Mouse (Mus musculus) hindbrain, embryonic 12.5 days (tissue): ENCODE measurements around the gene Map2k3. TPM values are rescaled to one million over a fixed set of nuclear protein-coding genes. Genes with fewer than 3 reads are reported as not detected.
A peak's percentile ranks its signal among the peaks of the same experiment; 100 is the strongest.
"Not testable (repeated sequence)": the region's sequence is repeated elsewhere in the genome, so short reads cannot be mapped to it uniquely, and the experiment has no call there.

ENCODE experiments used
- ATAC-seq: fragments of 200-750 bp; cut with Nextera tagmentation; 2 replicates; pipeline ENCODE4 v1.8.0; 2017; ENCODE audit warnings: moderate TSS enrichment; ENCODE audit not compliant: low FRiP score
- H3K27ac ChIP-seq: fragments of 300-500 bp; sonication (generic); 2 replicates; pipeline ENCODE4 v1.5.1; 2016; ENCODE audit warnings: mild to moderate bottlenecking
- H3K27me3 ChIP-seq: fragments of 300-500 bp; sonication (generic); 2 replicates; pipeline ENCODE4 v1.6.1; 2016; ENCODE audit warnings: mild to moderate bottlenecking
- H3K36me3 ChIP-seq: fragments of 300-500 bp; sonication (generic); 2 replicates; pipeline ENCODE4 v1.6.1; 2016; ENCODE audit warnings: mild to moderate bottlenecking
- H3K4me1 ChIP-seq: fragments of 300-500 bp; sonication (generic); 2 replicates; pipeline ENCODE4 v1.6.1; 2016
- H3K4me2 ChIP-seq: fragments of 300-500 bp; sonication (generic); replicated peaks from 2 replicates; pipeline ENCODE4 v1.6.1; 2016; ENCODE audit warnings: mild to moderate bottlenecking
- H3K4me3 ChIP-seq: fragments of 300-500 bp; sonication (generic); 2 replicates; pipeline ENCODE4 v1.5.1; 2016; ENCODE audit warnings: mild to moderate bottlenecking
- H3K9ac ChIP-seq: fragments of 300-500 bp; sonication (generic); 2 replicates; pipeline ENCODE4 v1.6.1; 2016; ENCODE audit warnings: mild to moderate bottlenecking, moderate library complexity
- H3K9me3 ChIP-seq: fragments of 300-500 bp; sonication (generic); replicated peaks from 2 replicates; pipeline ENCODE4 v1.6.1; 2016; ENCODE audit warnings: mild to moderate bottlenecking
- WGBS: fragments of 180-500 bp; shearing (Covaris S2); methylation state at CpG from one replicate; pipeline ENCODE4 v1.1.7; 2016; 5-methylcytosine and 5-hydroxymethylcytosine counted together
- polyA plus RNA-seq: library from polyadenylated mRNA; unstranded; fragments of >200 nt; fragmentation: Nextera tagmentation; extraction: Ambion mirVana; gene quantifications from 2 replicates; pipeline ENCODE4 v1.2.1, GENCODE M21; 2016

Gene Map2k3
- 49.9 and 51.0 TPM in 2 replicates for polyA plus RNA-seq

DNA sequence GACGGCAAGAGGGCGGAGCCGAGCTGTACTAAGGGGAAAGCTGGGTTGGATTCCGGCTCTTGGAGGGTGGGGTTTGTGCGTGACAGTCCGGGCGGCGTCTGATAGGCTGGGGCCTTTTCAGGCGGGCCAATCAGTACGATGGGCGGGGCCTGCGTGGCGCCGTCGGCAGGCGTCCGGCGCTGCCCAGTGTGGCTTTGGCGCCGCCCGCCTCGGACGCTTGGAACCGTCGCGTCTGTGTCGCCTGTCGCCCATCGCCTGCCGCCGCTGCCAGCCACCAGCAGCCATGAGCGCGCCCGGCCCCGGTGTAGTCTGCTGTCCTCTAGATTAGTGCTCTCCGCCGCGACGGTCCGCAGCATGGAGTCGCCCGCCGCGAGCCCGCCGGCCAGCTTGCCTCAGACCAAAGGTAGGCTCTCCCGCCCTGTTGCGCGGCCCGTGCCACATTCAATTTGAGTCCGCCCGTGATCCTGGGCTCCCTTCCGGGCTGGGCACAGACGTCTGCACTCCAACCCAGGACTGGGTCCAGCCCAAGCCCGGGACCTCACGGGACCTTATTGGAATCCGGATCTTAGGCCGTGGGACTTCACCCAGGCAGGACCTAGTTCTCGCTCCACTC, at the start of gene Map2k3:
Gene Map2k3, plus strand, starts transcription at position 165 of the 613 bp plus-strand sequence.
- Histone ChIP-seq H3K36me3 (no peaks in the 10 kb centered on the region), H3K27me3 (no peaks in the 10 kb centered on the region), H3K27ac (peak within 1 kb of the TSS; percentile 49; the same call in 1 of the 2 replicates), H3K4me2 (peak within 1 kb of the TSS; percentile 59), H3K9ac (peak within 1 kb of the TSS; percentile 81), H3K4me1 (peaks cover 36% of the 10 kb centered on the region), H3K4me3 (peak within 1 kb of the TSS; percentile 80), H3K9me3 (no peaks in the 10 kb centered on the region)
- peak; percentile 95 for ATAC-seq
- under 1% methylated on average over 59 of the region's 59 CpGs for WGBS

- H3K4me3 ChIP-seq: no peak overlapping the region
- H3K36me3 ChIP-seq: no peaks in the 10 kb centered on the region
- WGBS: 74% methylated on average over 3 of the region's 3 CpGs
- H3K9me3 ChIP-seq: no peaks in the 10 kb centered on the region
- H3K27ac ChIP-seq: no peak overlapping the region
- no peak overlapping the region for H3K9ac ChIP-seq
- no peak overlapping the region for H3K4me2 ChIP-seq
- H3K27me3 ChIP-seq: no peaks in the 10 kb centered on the region
- H3K4me1 ChIP-seq: peaks cover 9% of the 10 kb centered on the region
- no peak for ATAC-seq
Observed at GRCm38 (mm10) chr11:60882386-60882785, 49.4 kb upstream of the Map2k3 start.

GRCm38 (mm10) chr11:60886986-60887385, 44.8 kb upstream of the Map2k3 start:
- not testable (repeated sequence) for H3K9ac ChIP-seq, H3K4me1 ChIP-seq, H3K4me2 ChIP-seq, ATAC-seq, H3K36me3 ChIP-seq, H3K27ac ChIP-seq, H3K27me3 ChIP-seq, H3K4me3 ChIP-seq, H3K9me3 ChIP-seq
- 87% methylated on average over 3 of the region's 3 CpGs for WGBS

GRCm38 (mm10) chr11:60889861-60890260, 42.0 kb upstream of the Map2k3 start:
- no peaks in the 10 kb centered on the region for H3K4me1 ChIP-seq
- H3K27me3 ChIP-seq: no peaks in the 10 kb centered on the region
- H3K27ac ChIP-seq: no peak overlapping the region
- ATAC-seq: no peak
- H3K9ac ChIP-seq: no peak overlapping the region
- no peak overlapping the region for H3K4me3 ChIP-seq
- no peaks in the 10 kb centered on the region for H3K36me3 ChIP-seq
- H3K9me3 ChIP-seq: no peaks in the 10 kb centered on the region
- WGBS: 71% methylated on average over 2 of the region's 2 CpGs
- no peak overlapping the region for H3K4me2 ChIP-seq

GRCm38 (mm10) chr11:60890286-60890685, 41.5 kb upstream of the Map2k3 start:
- no peak overlapping the region for H3K27ac ChIP-seq
- WGBS: 67% methylated on average over 6 of the region's 6 CpGs
- H3K4me3 ChIP-seq: no peak overlapping the region
- no peak for ATAC-seq
- H3K9me3 ChIP-seq: no peaks in the 10 kb centered on the region
- H3K36me3 ChIP-seq: no peaks in the 10 kb centered on the region
- H3K4me2 ChIP-seq: no peak overlapping the region
- no peaks in the 10 kb centered on the region for H3K27me3 ChIP-seq
- H3K4me1 ChIP-seq: no peaks in the 10 kb centered on the region
- H3K9ac ChIP-seq: no peak overlapping the region

- Histone ChIP-seq H3K27ac (no peak overlapping the region), H3K4me1 (peaks cover under 1% of the 10 kb centered on the region; the same call in 1 of the 2 replicates), H3K4me3 (no peak overlapping the region), H3K4me2 (no peak overlapping the region), H3K27me3 (no peaks in the 10 kb centered on the region), H3K36me3 (no peaks in the 10 kb centered on the region), H3K9me3 (no peaks in the 10 kb centered on the region), H3K9ac (no peak overlapping the region)
- 40% methylated on average over 3 of the region's 3 CpGs for WGBS
- ATAC-seq: no peak
Observed at GRCm38 (mm10) chr11:60890744-60891143, 41.1 kb upstream of the Map2k3 start.

- no peaks in the 10 kb centered on the region for H3K36me3 ChIP-seq
- WGBS: 43% methylated on average over 4 of the region's 4 CpGs
- H3K4me1 ChIP-seq: peaks cover 3% of the 10 kb centered on the region; the same call in 1 of the 2 replicates
- ATAC-seq: no peak
- no peak overlapping the region for H3K4me2 ChIP-seq
- H3K27ac ChIP-seq: no peak overlapping the region
- H3K9me3 ChIP-seq: no peaks in the 10 kb centered on the region
- H3K27me3 ChIP-seq: no peaks in the 10 kb centered on the region
- H3K9ac ChIP-seq: no peak overlapping the region
- no peak overlapping the region for H3K4me3 ChIP-seq
Observed at GRCm38 (mm10) chr11:60895915-60896314, 35.9 kb upstream of the Map2k3 start.

DNA sequence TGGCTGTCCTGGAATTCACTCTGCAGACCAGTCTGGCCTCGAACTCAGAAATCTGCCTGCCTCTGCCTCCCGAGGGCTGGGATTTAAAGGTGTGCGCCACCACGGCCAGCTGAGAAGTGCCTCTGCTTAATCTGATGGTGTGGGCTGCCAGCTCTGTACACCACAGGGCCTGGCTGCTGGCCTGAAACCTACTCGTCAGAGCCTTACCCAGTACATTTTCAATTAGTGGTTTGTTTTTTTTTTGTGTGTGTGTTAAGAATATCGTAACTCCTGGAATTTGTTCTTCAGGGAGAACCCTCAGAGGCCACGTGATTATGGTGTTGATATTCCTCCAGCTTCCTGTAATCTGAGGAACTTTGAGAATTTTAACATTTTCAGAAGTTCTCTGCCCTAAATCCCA, 29.8 kb upstream of the Map2k3 start:
- H3K4me3 ChIP-seq: no peak overlapping the region
- no peak overlapping the region for H3K27ac ChIP-seq
- H3K4me2 ChIP-seq: no peak overlapping the region
- 81% methylated on average over 7 of the region's 7 CpGs for WGBS
- ATAC-seq: no peak
- no peaks in the 10 kb centered on the region for H3K27me3 ChIP-seq
- H3K9ac ChIP-seq: no peak overlapping the region
- no peaks in the 10 kb centered on the region for H3K4me1 ChIP-seq
- no peaks in the 10 kb centered on the region for H3K9me3 ChIP-seq
- peaks cover 32% of the 10 kb centered on the region for H3K36me3 ChIP-seq

GRCm38 (mm10) chr11:60902486-60902885, 29.3 kb upstream of the Map2k3 start:
- Histone ChIP-seq H3K36me3 (peaks cover 32% of the 10 kb centered on the region), H3K4me2 (no peak overlapping the region), H3K4me1 (no peaks in the 10 kb centered on the region), H3K4me3 (no peak overlapping the region), H3K9ac (no peak overlapping the region), H3K27me3 (no peaks in the 10 kb centered on the region), H3K27ac (no peak overlapping the region), H3K9me3 (no peaks in the 10 kb centered on the region)
- WGBS: 74% methylated on average over 4 of the region's 4 CpGs
- no peak for ATAC-seq

GRCm38 (mm10) chr11:60903661-60904061, 28.2 kb upstream of the Map2k3 start:
- Histone ChIP-seq H3K4me1 (no peaks in the 10 kb centered on the region), H3K27ac (no peak overlapping the region), H3K9me3 (no peaks in the 10 kb centered on the region), H3K27me3 (no peaks in the 10 kb centered on the region), H3K36me3 (peaks cover 32% of the 10 kb centered on the region), H3K4me2 (no peak overlapping the region), H3K4me3 (no peak overlapping the region), H3K9ac (no peak overlapping the region)
- 85% methylated on average over 6 of the region's 6 CpGs for WGBS
- ATAC-seq: no peak

- WGBS: 89% methylated on average over 10 of the region's 10 CpGs
Observed at GRCm38 (mm10) chr11:60905407-60906120, 26.3 kb upstream of the Map2k3 start.

GRCm38 (mm10) chr11:60906449-60906848, 25.4 kb upstream of the Map2k3 start:
- H3K4me3 ChIP-seq: no peak overlapping the region
- no peak for ATAC-seq
- no peak overlapping the region for H3K27ac ChIP-seq
- H3K36me3 ChIP-seq: peaks cover 32% of the 10 kb centered on the region
- 94% methylated on average over 4 of the region's 4 CpGs for WGBS
- no peak overlapping the region for H3K4me2 ChIP-seq
- H3K27me3 ChIP-seq: no peaks in the 10 kb centered on the region
- H3K9me3 ChIP-seq: no peaks in the 10 kb centered on the region
- H3K9ac ChIP-seq: no peak overlapping the region
- H3K4me1 ChIP-seq: peaks cover 2% of the 10 kb centered on the region

More at GRCm38 (mm10) chr11:60905407-60906120, 26.3 kb upstream of the Map2k3 start:
- H3K36me3 ChIP-seq: peaks cover 32% of the 10 kb centered on the region
- H3K9me3 ChIP-seq: no peaks in the 10 kb centered on the region
- no peak overlapping the region for H3K9ac ChIP-seq
- no peak for ATAC-seq
- H3K4me1 ChIP-seq: no peaks in the 10 kb centered on the region
- H3K27me3 ChIP-seq: no peaks in the 10 kb centered on the region
- no peak overlapping the region for H3K27ac ChIP-seq
- no peak overlapping the region for H3K4me2 ChIP-seq
- H3K4me3 ChIP-seq: no peak overlapping the region

DNA sequence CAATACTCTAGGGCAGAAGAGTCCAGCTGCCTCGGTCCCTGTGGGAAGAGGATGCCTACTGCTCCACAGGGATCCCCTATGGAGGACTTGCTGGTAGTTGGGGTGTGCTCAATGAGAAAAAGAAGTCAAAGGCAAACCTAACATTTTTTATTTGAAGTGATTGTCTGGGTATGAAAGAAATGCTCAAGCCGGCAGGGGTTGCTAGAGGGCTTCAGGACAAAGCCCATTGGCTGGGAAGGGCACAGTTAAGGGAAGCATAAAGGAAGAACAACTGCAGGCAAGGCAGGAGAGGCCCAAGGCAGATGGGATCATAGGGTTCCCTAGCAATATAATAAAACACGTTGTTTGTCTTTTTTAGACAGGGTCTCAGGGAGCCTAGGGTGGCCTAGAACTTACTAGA, 23.8 kb upstream of the Map2k3 start:
- 74% methylated on average over 3 of the region's 3 CpGs for WGBS
- no peak overlapping the region for H3K4me3 ChIP-seq
- no peaks in the 10 kb centered on the region for H3K9me3 ChIP-seq

More for the DNA sequence above, 23.8 kb upstream of the Map2k3 start:
- H3K4me1 ChIP-seq: peaks cover 17% of the 10 kb centered on the region
- H3K27ac ChIP-seq: no peak overlapping the region
- no peak overlapping the region for H3K9ac ChIP-seq
- H3K4me2 ChIP-seq: no peak overlapping the region
- ATAC-seq: no peak
- H3K27me3 ChIP-seq: no peaks in the 10 kb centered on the region
- peaks cover 32% of the 10 kb centered on the region for H3K36me3 ChIP-seq
